Comparison of ENCODE assay signal across 24 mouse cellular contexts in genomic region chr2:128020039-128020907, GRCm38 (mm10).
DNase-seq lines count a peak whose midpoint lies in the region; ATAC-seq and TF ChIP-seq lines count a peak whose summit lies in the region.
"Had no signal": no experiment of that assay in that cellular context is flagged by ENCODE, and none has a peak within 500 bp of the region (broad histone marks: within the 10 kb centered on the region; RNA-seq: fewer than 3 reads in every experiment).

No protein-coding gene starts in this region.

- no peaks in the 10 kb centered on the region for H3K9me3 ChIP-seq in heart, embryonic 12.5 days (replicated peaks)
- H3K9me3 ChIP-seq in neural tube, embryonic 13.5 days, result no peaks in the 10 kb centered on the region
- H3K9me3 ChIP-seq in midbrain, postnatal 0 days (ENCODE audit: low read length), result no peaks in the 10 kb centered on the region
- H3K9me3 ChIP-seq: embryonic facial prominence, embryonic 12.5 days; limb, embryonic 12.5 days; liver, embryonic 13.5 days; lung, embryonic 15.5 days had no signal

- DNase-seq in heart, adult 11 months, result peak; percentile 85
- DNase-seq in neural tube, embryonic 10.5 days (ENCODE audit: extremely low spot score, low spot score), result no peak
- peak; percentile 64 for DNase-seq in midbrain, postnatal 0 days (ENCODE audit: low spot score)
- no peak for DNase-seq in adrenal gland, postnatal 10 days
- DNase-seq: cerebellum, adult 8-10 months; forebrain, postnatal 0 days; heart, postnatal 14 days; kidney, adult 8-10 months; kidney, postnatal 14 days; liver, embryonic 13.5 days; lung, postnatal 4 days; right cerebral cortex, postnatal 14 days; spleen, adult 18-20 months; thymus, postnatal 4 days had no signal

- 40% methylated on average over 7 of the region's 7 CpGs for WGBS in heart, embryonic 12.5 days
- WGBS in neural tube, embryonic 13.5 days, result 37% methylated on average over 7 of the region's 7 CpGs
- 23% methylated on average over 7 of the region's 7 CpGs for WGBS in midbrain, postnatal 0 days

- no peak for TF ChIP-seq CTCF in midbrain, postnatal 0 days (IDR thresholded peaks at IDR 0.05)

- ATAC-seq in heart, embryonic 12.5 days (ENCODE audit: insufficient number of reproducible peaks, low FRiP score), result no peak
- no peak for ATAC-seq in neural tube, embryonic 13.5 days (ENCODE audit: low read depth)
- ATAC-seq in midbrain, postnatal 0 days (ENCODE audit: low FRiP score), result no peak; the same call in 1 of the 2 replicates
- no peak for ATAC-seq in erythroblast, adult 5-6 weeks (replicated peaks; ENCODE audit: low FRiP score, poor library complexity, severe bottlenecking)
- ATAC-seq: forebrain, postnatal 0 days; inflammation-experienced regulatory T-cells, adult 6 months had no signal

- no peak overlapping the region for H3K4me2 ChIP-seq in heart, embryonic 12.5 days
- no peak overlapping the region for H3K4me2 ChIP-seq in neural tube, embryonic 13.5 days
- H3K4me2 ChIP-seq in midbrain, postnatal 0 days (ENCODE audit: low read depth, low read length, poor library complexity, severe bottlenecking), result no peak overlapping the region
- H3K4me2 ChIP-seq: embryonic facial prominence, embryonic 12.5 days; heart, embryonic 11.5 days; limb, embryonic 12.5 days; liver, embryonic 13.5 days; lung, embryonic 15.5 days had no signal

- H3K4me1 ChIP-seq in heart, embryonic 12.5 days (replicated peaks), result no peaks in the 10 kb centered on the region
- peaks cover 12% of the 10 kb centered on the region; the same call in 1 of the 2 replicates for H3K4me1 ChIP-seq in neural tube, embryonic 13.5 days (replicated peaks)
- no peaks in the 10 kb centered on the region for H3K4me1 ChIP-seq in midbrain, postnatal 0 days (ENCODE audit: insufficient read depth, low read length)
- H3K4me1 ChIP-seq: embryonic facial prominence, embryonic 12.5 days; limb, embryonic 12.5 days; liver, embryonic 13.5 days; lung, embryonic 15.5 days had no signal

- H3K36me3 ChIP-seq in heart, embryonic 12.5 days, result no peaks in the 10 kb centered on the region
- H3K36me3 ChIP-seq in neural tube, embryonic 13.5 days, result no peaks in the 10 kb centered on the region
- no peaks in the 10 kb centered on the region for H3K36me3 ChIP-seq in midbrain, postnatal 0 days (ENCODE audit: insufficient read depth, low read length)
- H3K36me3 ChIP-seq: embryonic facial prominence, embryonic 12.5 days; limb, embryonic 12.5 days; liver, embryonic 13.5 days; lung, embryonic 15.5 days had no signal

- no peak overlapping the region for H3K9ac ChIP-seq in heart, embryonic 12.5 days
- H3K9ac ChIP-seq in neural tube, embryonic 13.5 days, result no peak overlapping the region
- no peak overlapping the region for H3K9ac ChIP-seq in midbrain, postnatal 0 days (replicated peaks; ENCODE audit: low read length, poor library complexity, severe bottlenecking)
- H3K9ac ChIP-seq: embryonic facial prominence, embryonic 12.5 days; forebrain, postnatal 0 days; limb, embryonic 12.5 days; liver, embryonic 13.5 days; lung, embryonic 15.5 days had no signal

- no peaks in the 10 kb centered on the region for H3K27me3 ChIP-seq in heart, embryonic 12.5 days (replicated peaks)
- no peaks in the 10 kb centered on the region for H3K27me3 ChIP-seq in neural tube, embryonic 13.5 days
- H3K27me3 ChIP-seq in midbrain, postnatal 0 days (ENCODE audit: insufficient read depth, low read length), result no peaks in the 10 kb centered on the region
- H3K27me3 ChIP-seq: CH12.LX; embryonic facial prominence, embryonic 12.5 days; limb, embryonic 12.5 days; liver, embryonic 13.5 days; lung, embryonic 15.5 days had no signal

- no peak overlapping the region for H3K4me3 ChIP-seq in heart, embryonic 12.5 days
- H3K4me3 ChIP-seq in neural tube, embryonic 13.5 days, result no peak overlapping the region
- no peak overlapping the region for H3K4me3 ChIP-seq in midbrain, postnatal 0 days (ENCODE audit: low read depth, low read length)
- H3K4me3 ChIP-seq: embryonic facial prominence, embryonic 12.5 days; left cerebral cortex, adult 2 months; limb, embryonic 12.5 days; liver, embryonic 13.5 days; lung, embryonic 15.5 days had no signal

- H3K27ac ChIP-seq in heart, embryonic 12.5 days (ENCODE audit: poor library complexity, severe bottlenecking), result no peak overlapping the region
- 0 out of 2 replicates have a peak overlapping the region, but pooled peaks have one; percentile 7 for H3K27ac ChIP-seq in neural tube, embryonic 13.5 days (replicated peaks)
- H3K27ac ChIP-seq in midbrain, postnatal 0 days (ENCODE audit: low read depth, low read length), result no peak overlapping the region
- H3K27ac ChIP-seq: embryonic facial prominence, embryonic 12.5 days; left cerebral cortex, adult 2 months; limb, embryonic 12.5 days; liver, embryonic 13.5 days; lung, embryonic 15.5 days had no signal

Comparison
In these comparisons a context has a peak if more than half of its experiments do, and no peak if none do; other contexts are left out.
1. DNase-seq: peak in heart, adult 11 months (single experiment) and midbrain, postnatal 0 days (single experiment); none in neural tube, embryonic 10.5 days (single experiment) and adrenal gland, postnatal 10 days (single experiment).